Mouse (Mus musculus) ES-Bruce4 (cell line): ENCODE results near the gene Abhd5. TPM values are rescaled to one million over a fixed set of nuclear protein-coding genes. Genes with fewer than 3 reads are reported as not detected.

Experiments
- H3K27ac ChIP-seq: 2 replicates; pipeline ENCODE4 v1.5.1; 2012; ENCODE audit warnings: low read length, inconsistent platforms; ENCODE audit not compliant: insufficient read depth
- H3K27me3 ChIP-seq: 2 replicates; pipeline ENCODE4 v1.6.1; 2012; ENCODE audit warnings: mild to moderate bottlenecking, low read length, inconsistent platforms; ENCODE audit not compliant: control insufficient read depth, poor library complexity, insufficient read depth, severe bottlenecking
- H3K36me3 ChIP-seq: 2 replicates; pipeline ENCODE4 v1.6.1; 2012; ENCODE audit warnings: inconsistent platforms, mild to moderate bottlenecking, low read length, moderate library complexity; ENCODE audit not compliant: control insufficient read depth, poor library complexity, insufficient read depth, severe bottlenecking
- H3K4me1 ChIP-seq: one replicate; pipeline ENCODE4 v1.8.1; 2011; ENCODE audit warnings: low read length; ENCODE audit not compliant: control insufficient read depth, insufficient read depth
- H3K4me3 ChIP-seq: 2 replicates; pipeline ENCODE4 v1.5.1; 2011; ENCODE audit warnings: low read depth, mild to moderate bottlenecking, low read length
- H3K9ac ChIP-seq: 2 replicates; pipeline ENCODE4 v1.6.1; 2012; ENCODE audit warnings: low read depth, mild to moderate bottlenecking, inconsistent platforms; ENCODE audit not compliant: poor library complexity, severe bottlenecking
- H3K9me3 ChIP-seq: replicated peaks from 2 replicates; pipeline ENCODE4 v1.6.1; 2012; ENCODE audit warnings: mild to moderate bottlenecking, low read length, inconsistent platforms; ENCODE audit not compliant: control insufficient read depth, poor library complexity, insufficient read depth, severe bottlenecking
- CTCF ChIP-seq: IDR thresholded peaks from one replicate; pipeline ENCODE4 v1.8.1; 2011; ENCODE audit warnings: low read depth, low read length
- EP300 ChIP-seq: IDR thresholded peaks from 2 replicates; pipeline ENCODE4 v1.6.1; 2011; ENCODE audit warnings: low read depth, low read length; ENCODE audit not compliant: insufficient read depth
- POLR2A ChIP-seq: IDR thresholded peaks from one replicate; pipeline ENCODE4 v1.8.1; 2011; ENCODE audit warnings: low read length; ENCODE audit not compliant: insufficient read depth
- polyA plus RNA-seq: library from polyadenylated mRNA; stranded (reverse); fragments of >200 nt; gene quantifications from 2 replicates; pipeline ENCODE4 v1.2.4, GENCODE M21; 2011; ENCODE audit warnings: low read depth; ENCODE audit not compliant: missing spikeins, insufficient read depth, insufficient read length

Gene Abhd5
- polyA plus RNA-seq, 1 experiment: 28.4 TPM

DNA sequence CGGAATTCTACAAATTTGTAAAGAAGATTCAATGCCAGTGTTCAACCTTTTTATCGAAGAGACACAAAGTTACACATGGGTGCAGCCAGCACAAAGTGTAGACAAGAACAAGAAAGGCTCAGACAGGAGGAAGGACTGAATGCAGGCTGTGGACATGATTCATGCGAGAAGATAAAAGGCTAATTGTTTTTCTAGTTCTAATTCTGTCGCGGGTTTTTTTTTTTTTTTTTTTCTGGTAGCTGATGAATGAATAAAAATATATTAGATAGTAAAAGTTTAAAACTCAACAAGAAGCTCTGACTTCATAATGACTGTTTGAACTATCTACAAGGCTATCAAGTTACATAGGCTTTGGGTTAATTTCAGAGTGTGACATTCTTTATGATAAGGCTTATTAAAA lies 11.4 kb upstream of the Abhd5 start:
- Histone ChIP-seq H3K9ac (no peak overlapping the region), H3K9me3 (no peaks in the 10 kb centered on the region), H3K4me3 (no peak overlapping the region), H3K27me3 (no peaks in the 10 kb centered on the region), H3K4me1 (no peaks in the 10 kb centered on the region), H3K36me3 (no peaks in the 10 kb centered on the region), H3K27ac (no peak overlapping the region)
- no peak for TF ChIP-seq POLR2A
- no peak for TF ChIP-seq CTCF
- TF ChIP-seq EP300: no peak

DNA sequence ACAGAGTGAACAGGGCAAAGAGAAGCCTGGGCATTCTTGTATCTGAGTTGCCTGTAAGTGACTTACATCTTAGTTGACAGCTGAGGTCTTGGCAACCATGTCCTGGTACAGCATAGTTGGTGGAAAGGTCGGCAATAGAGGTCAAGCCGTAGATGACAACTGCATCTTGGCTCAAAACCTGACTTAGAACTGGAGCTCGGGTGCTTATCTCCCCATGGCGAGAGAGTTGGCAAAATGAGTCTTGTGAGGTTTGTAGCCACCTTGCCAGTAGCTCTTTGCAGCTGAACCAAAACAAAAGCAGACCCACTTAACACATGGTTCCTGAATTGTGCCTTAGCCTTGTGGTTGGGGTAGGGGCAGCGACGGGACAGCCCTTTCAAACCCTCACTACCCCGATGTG lies 8.0 kb upstream of the Abhd5 start:
- H3K9ac ChIP-seq: no peak overlapping the region
- TF ChIP-seq CTCF: no peak
- no peak for TF ChIP-seq EP300
- no peak for TF ChIP-seq POLR2A

DNA sequence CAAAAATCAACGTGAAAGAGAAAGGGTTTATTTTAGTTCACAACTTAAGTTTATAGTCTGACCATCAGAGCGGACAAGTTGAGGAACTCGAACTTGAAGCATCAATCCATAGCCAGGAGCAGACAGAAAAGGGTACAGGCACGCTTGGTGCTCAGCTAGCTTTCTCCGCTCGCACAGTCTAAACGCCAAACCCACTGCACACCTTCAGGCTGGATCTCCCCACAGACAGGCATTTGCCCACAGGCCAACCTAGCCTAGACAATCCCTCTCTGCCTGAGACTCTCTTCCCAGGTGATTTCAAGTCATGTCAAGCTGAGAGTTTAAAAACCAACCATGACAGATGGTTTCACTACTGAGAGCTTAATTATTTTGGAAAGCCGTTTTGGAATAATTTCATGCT lies 6.8 kb upstream of the Abhd5 start:
- H3K36me3 ChIP-seq: no peaks in the 10 kb centered on the region
- H3K9me3 ChIP-seq: no peaks in the 10 kb centered on the region
- H3K27ac ChIP-seq: no peak overlapping the region
- no peaks in the 10 kb centered on the region for H3K4me1 ChIP-seq
- TF ChIP-seq EP300 (no peak), POLR2A (no peak), CTCF (no peak)
- H3K27me3 ChIP-seq: no peaks in the 10 kb centered on the region; the same call in 1 of the 2 replicates
- no peak overlapping the region for H3K9ac ChIP-seq
- H3K4me3 ChIP-seq: no peak overlapping the region

More for the DNA sequence above, 8.0 kb upstream of the Abhd5 start:
- Histone ChIP-seq H3K9me3 (no peaks in the 10 kb centered on the region), H3K36me3 (no peaks in the 10 kb centered on the region), H3K4me3 (no peak overlapping the region), H3K27me3 (no peaks in the 10 kb centered on the region; the same call in 1 of the 2 replicates), H3K4me1 (no peaks in the 10 kb centered on the region), H3K27ac (no peak overlapping the region)

DNA sequence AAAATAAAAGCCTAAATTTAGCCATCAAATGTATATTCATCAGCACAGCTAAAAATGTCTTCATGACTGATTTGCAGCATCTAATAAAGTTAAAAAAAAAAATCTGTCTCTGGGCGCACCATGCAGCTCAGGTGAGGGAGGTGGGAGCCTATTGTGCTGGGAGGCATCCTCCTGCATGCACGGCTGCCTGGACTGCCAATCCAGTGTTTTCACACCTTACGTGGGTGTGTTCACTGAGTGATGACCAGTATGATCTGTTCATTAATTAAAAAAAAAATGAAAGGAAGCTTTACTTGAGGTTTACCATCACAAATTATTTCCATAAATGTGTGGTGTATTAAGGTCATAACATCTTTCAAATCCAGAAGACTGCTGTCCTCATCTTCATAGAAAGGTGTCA lies 6.1 kb upstream of the Abhd5 start:
- H3K36me3 ChIP-seq: no peaks in the 10 kb centered on the region
- no peak overlapping the region for H3K9ac ChIP-seq
- H3K27ac ChIP-seq: no peak overlapping the region
- TF ChIP-seq EP300 (no peak), POLR2A (no peak), CTCF (no peak)
- no peak overlapping the region for H3K4me3 ChIP-seq
- H3K27me3 ChIP-seq: peaks cover 3% of the 10 kb centered on the region; the same call in 1 of the 2 replicates
- no peaks in the 10 kb centered on the region for H3K4me1 ChIP-seq
- H3K9me3 ChIP-seq: no peaks in the 10 kb centered on the region

DNA sequence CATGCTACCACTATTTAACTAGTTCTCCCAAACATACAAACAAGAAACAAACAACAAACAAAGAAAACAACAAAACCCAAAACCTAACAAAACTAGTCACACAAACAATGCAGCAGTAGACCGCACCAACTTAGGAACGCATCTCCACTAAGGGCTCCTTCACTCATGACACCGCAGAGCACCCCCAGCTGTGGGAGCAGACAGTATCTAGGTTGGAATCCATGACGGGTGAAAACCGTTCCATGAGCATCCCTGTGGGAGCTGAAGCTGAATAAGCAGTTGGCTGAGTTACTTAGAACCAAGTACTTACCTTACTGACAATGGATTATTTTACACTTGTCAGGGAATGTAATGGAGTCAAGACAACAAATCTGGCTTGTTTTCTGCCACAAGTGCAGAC lies 5.3 kb upstream of the Abhd5 start:
- H3K36me3 ChIP-seq: no peaks in the 10 kb centered on the region
- H3K4me1 ChIP-seq: no peaks in the 10 kb centered on the region
- peaks cover 3% of the 10 kb centered on the region; the same call in 1 of the 2 replicates for H3K27me3 ChIP-seq

DNA sequence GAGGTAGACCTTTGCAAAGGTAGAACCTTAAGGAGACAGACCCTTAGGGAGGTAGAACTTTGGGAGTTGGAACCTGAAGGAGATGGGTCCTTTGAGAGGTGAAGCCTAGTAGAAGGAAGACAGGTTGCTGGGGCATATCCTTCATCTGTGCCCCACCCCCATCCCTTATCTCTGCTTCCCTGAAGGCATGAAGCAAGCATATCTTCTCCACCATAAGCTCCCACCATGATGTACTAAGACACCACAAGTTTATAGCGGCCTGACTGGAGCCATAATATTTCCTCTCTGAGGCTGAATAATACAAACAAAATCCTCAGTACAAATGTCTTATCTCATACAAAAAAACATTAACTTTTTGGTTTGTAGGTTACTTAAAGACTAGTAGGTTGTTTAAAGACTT lies 3.5 kb upstream of the Abhd5 start:
- Histone ChIP-seq H3K36me3 (no peaks in the 10 kb centered on the region), H3K4me3 (no peak overlapping the region), H3K4me1 (no peaks in the 10 kb centered on the region), H3K9me3 (no peaks in the 10 kb centered on the region), H3K27ac (no peak overlapping the region), H3K27me3 (peaks cover 3% of the 10 kb centered on the region; the same call in 1 of the 2 replicates), H3K9ac (no peak overlapping the region)
- no peak for TF ChIP-seq CTCF
- TF ChIP-seq POLR2A: no peak
- TF ChIP-seq EP300: no peak

More for the DNA sequence above, 5.3 kb upstream of the Abhd5 start:
- H3K27ac ChIP-seq: no peak overlapping the region
- H3K9me3 ChIP-seq: no peaks in the 10 kb centered on the region
- no peak overlapping the region for H3K4me3 ChIP-seq
- no peak for TF ChIP-seq CTCF
- no peak for TF ChIP-seq POLR2A
- no peak for TF ChIP-seq EP300
- H3K9ac ChIP-seq: no peak overlapping the region
